Mouse (Mus musculus): ENCODE measurements around the gene Lrig1.

Lrig1 gene

GRCm38 (mm10) chr6:94613235-94613895 lies 86.6 kb downstream of the Lrig1 start:
- peak; percentile 58 for DNase-seq

GRCm38 (mm10) chr6:94604546-94604945 lies 95.4 kb downstream of the Lrig1 start:
- DNase-seq: no peak

- no peak for DNase-seq
Measured at GRCm38 (mm10) chr6:94604072-94604471, 95.9 kb downstream of the Lrig1 start.

- no peak for DNase-seq
Measured at GRCm38 (mm10) chr6:94601811-94602210, 98.1 kb downstream of the Lrig1 start.

- DNase-seq: peak; percentile 52
Measured at GRCm38 (mm10) chr6:94601101-94601500, 98.9 kb downstream of the Lrig1 start.

- no peak for DNase-seq
Measured at GRCm38 (mm10) chr6:94599016-94599415, 100.9 kb downstream of the Lrig1 start.

- no peak for DNase-seq
Measured at GRCm38 (mm10) chr6:94598421-94598820, 101.5 kb downstream of the Lrig1 start.

- DNase-seq: no peak
Measured at GRCm38 (mm10) chr6:94596761-94597485, 103.0 kb downstream of the Lrig1 start.

- DNase-seq: no peak
Measured at GRCm38 (mm10) chr6:94596051-94596760, 103.8 kb downstream of the Lrig1 start.

GRCm38 (mm10) chr6:94595206-94595605 lies 104.8 kb downstream of the Lrig1 start:
- no peak for DNase-seq

- DNase-seq: no peak
Measured at GRCm38 (mm10) chr6:94594711-94595110, 105.2 kb downstream of the Lrig1 start.

GRCm38 (mm10) chr6:94594096-94594665 lies 105.8 kb downstream of the Lrig1 start:
- no peak for DNase-seq

- DNase-seq: no peak
Measured at GRCm38 (mm10) chr6:94592710-94593109, 107.2 kb downstream of the Lrig1 start.

- DNase-seq: no peak
Measured at GRCm38 (mm10) chr6:94592243-94592642, 107.7 kb downstream of the Lrig1 start.

- DNase-seq: no peak
Measured at GRCm38 (mm10) chr6:94588365-94588764, 111.6 kb downstream of the Lrig1 start.

GRCm38 (mm10) chr6:94584976-94585375 lies 115.0 kb downstream of the Lrig1 start:
- no peak for DNase-seq

GRCm38 (mm10) chr6:94584147-94584695 lies 115.7 kb downstream of the Lrig1 start:
- DNase-seq: no peak

GRCm38 (mm10) chr6:94582055-94582454 lies 117.9 kb downstream of the Lrig1 start:
- no peak for DNase-seq

- no peak for DNase-seq
Measured at GRCm38 (mm10) chr6:94577991-94578390, 122.0 kb downstream of the Lrig1 start.

- DNase-seq: no peak
Measured at GRCm38 (mm10) chr6:94575526-94576166, 124.3 kb downstream of the Lrig1 start.

- DNase-seq: no peak
Measured at GRCm38 (mm10) chr6:94568040-94568439, 131.9 kb downstream of the Lrig1 start.

GRCm38 (mm10) chr6:94565766-94566165 lies 134.2 kb downstream of the Lrig1 start:
- DNase-seq: no peak
